Mouse (Mus musculus): Measurements from ENCODE around the gene 4921511M17Rik. TPM values are rescaled to one million over a fixed set of nuclear protein-coding genes. Genes with fewer than 3 reads are reported as not detected.

Gene 4921511M17Rik
- not detected for polyA plus RNA-seq (2015; fragmentation: Illumina TruSeq; extraction: RNeasy Lipid Tissue Mini Kit (QIAGEN cat#74804); ENCODE audit: insufficient read depth, low read depth, low replicate concordance)

DNA sequence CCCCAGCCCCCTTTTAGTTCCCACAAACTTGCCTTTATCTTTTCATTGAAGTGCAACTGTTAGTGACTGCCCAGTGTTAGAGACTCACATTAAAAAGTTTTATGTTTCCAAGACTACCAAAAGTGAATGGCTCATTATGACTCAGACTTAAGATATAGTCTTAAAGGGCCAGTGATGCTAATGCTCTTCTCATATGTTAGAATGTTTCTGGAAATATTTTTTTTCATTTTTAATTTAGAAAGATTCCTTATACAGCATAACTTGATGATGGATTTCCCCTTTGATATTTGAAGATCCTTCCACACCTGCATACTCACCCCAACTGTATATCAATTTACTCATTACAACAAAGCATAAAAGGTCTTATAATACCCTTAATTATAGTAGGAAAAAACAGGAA lies at the start of gene 4921511M17Rik:
Gene 4921511M17Rik (minus strand): TSS at position 101 of the 400 bp plus-strand sequence.

DNA sequence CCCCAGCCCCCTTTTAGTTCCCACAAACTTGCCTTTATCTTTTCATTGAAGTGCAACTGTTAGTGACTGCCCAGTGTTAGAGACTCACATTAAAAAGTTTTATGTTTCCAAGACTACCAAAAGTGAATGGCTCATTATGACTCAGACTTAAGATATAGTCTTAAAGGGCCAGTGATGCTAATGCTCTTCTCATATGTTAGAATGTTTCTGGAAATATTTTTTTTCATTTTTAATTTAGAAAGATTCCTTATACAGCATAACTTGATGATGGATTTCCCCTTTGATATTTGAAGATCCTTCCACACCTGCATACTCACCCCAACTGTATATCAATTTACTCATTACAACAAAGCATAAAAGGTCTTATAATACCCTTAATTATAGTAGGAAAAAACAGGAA lies 21.3 kb upstream of the 4921511M17Rik start, which contains the start of gene Gm10057:
Gene Gm10057 (minus strand): TSS at position 101 of the 400 bp plus-strand sequence.

DNA sequence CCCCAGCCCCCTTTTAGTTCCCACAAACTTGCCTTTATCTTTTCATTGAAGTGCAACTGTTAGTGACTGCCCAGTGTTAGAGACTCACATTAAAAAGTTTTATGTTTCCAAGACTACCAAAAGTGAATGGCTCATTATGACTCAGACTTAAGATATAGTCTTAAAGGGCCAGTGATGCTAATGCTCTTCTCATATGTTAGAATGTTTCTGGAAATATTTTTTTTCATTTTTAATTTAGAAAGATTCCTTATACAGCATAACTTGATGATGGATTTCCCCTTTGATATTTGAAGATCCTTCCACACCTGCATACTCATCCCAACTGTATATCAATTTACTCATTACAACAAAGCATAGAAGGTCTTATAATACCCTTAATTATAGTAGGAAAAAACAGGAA lies 21.1 kb downstream of the 4921511M17Rik start, which contains the start of gene Samt1:
Gene Samt1 (minus strand): TSS at position 101 of the 400 bp plus-strand sequence.

Other genes with a start within 250 kb of the 4921511M17Rik start
- not detected for gene Spin2c, start 201.6 kb downstream of the 4921511M17Rik start, polyA plus RNA-seq (2015; fragmentation: Illumina TruSeq; extraction: RNeasy Lipid Tissue Mini Kit (QIAGEN cat#74804); ENCODE audit: insufficient read depth, low read depth, low replicate concordance)
- not detected for gene Samt1, start 21.2 kb downstream of the 4921511M17Rik start, polyA plus RNA-seq (2015; fragmentation: Illumina TruSeq; extraction: RNeasy Lipid Tissue Mini Kit (QIAGEN cat#74804); ENCODE audit: insufficient read depth, low read depth, low replicate concordance)
- not detected for gene Gm10057, start 21.2 kb upstream of the 4921511M17Rik start, polyA plus RNA-seq (2015; fragmentation: Illumina TruSeq; extraction: RNeasy Lipid Tissue Mini Kit (QIAGEN cat#74804); ENCODE audit: insufficient read depth, low read depth, low replicate concordance)
- not detected for gene Gm15140, start 86.9 kb upstream of the 4921511M17Rik start, polyA plus RNA-seq (2015; fragmentation: Illumina TruSeq; extraction: RNeasy Lipid Tissue Mini Kit (QIAGEN cat#74804); ENCODE audit: insufficient read depth, low read depth, low replicate concordance)

All from pancreas, adult 10 weeks (tissue).